Mouse (Mus musculus) hindbrain, embryonic 14.5 days (tissue): ENCODE measurements around the gene Plau. TPM values are rescaled to one million over a fixed set of nuclear protein-coding genes. Genes with fewer than 3 reads are reported as not detected.
A peak's percentile ranks its signal among the peaks of the same experiment; 100 is the strongest.

ENCODE experiments used
- ATAC-seq: fragments of 200-750 bp; cut with Nextera tagmentation; 2 replicates; pipeline ENCODE4 v1.8.0; 2017; ENCODE audit warnings: moderate number of reproducible peaks, mild to moderate bottlenecking, moderate TSS enrichment, moderate library complexity; ENCODE audit not compliant: low FRiP score
- DNase-seq: peaks from one replicate; pipeline ENCODE4 v3.0.0-alpha.2; 2015; ENCODE audit warnings: low spot score
- H3K27ac ChIP-seq: fragments of 300-500 bp; sonication (generic); 2 replicates; pipeline ENCODE4 v1.5.1; 2014; ENCODE audit warnings: mild to moderate bottlenecking, moderate library complexity
- H3K27me3 ChIP-seq: fragments of 300-500 bp; sonication (generic); 2 replicates; pipeline ENCODE4 v1.6.1; 2014; ENCODE audit warnings: mild to moderate bottlenecking, low read length, mixed read lengths; ENCODE audit not compliant: control insufficient read depth, insufficient read depth
- H3K36me3 ChIP-seq: fragments of 300-500 bp; sonication (generic); replicated peaks from 2 replicates; pipeline ENCODE4 v1.6.1; 2014; ENCODE audit not compliant: control insufficient read depth, insufficient read depth
- H3K4me1 ChIP-seq: fragments of 300-500 bp; sonication (generic); replicated peaks from 2 replicates; pipeline ENCODE4 v1.6.1; 2014; ENCODE audit warnings: antibody characterized with exemption, low read length, mixed read lengths; ENCODE audit not compliant: control insufficient read depth, insufficient read depth
- H3K4me2 ChIP-seq: fragments of 300-500 bp; sonication (generic); replicated peaks from 2 replicates; pipeline ENCODE4 v1.6.1; 2014; ENCODE audit warnings: mild to moderate bottlenecking, moderate library complexity
- H3K4me3 ChIP-seq: fragments of 300-500 bp; sonication (generic); replicated peaks from 2 replicates; pipeline ENCODE4 v1.5.1; 2014; ENCODE audit warnings: mild to moderate bottlenecking, low read length
- H3K9ac ChIP-seq: fragments of 300-500 bp; sonication (generic); 2 replicates; pipeline ENCODE4 v1.6.1; 2014
- H3K9me3 ChIP-seq: fragments of 300-500 bp; sonication (generic); 2 replicates; pipeline ENCODE4 v1.6.1; 2016; ENCODE audit warnings: low read length; ENCODE audit not compliant: control insufficient read depth
- WGBS: fragments of 180-500 bp; shearing (Covaris S2); extraction: QIAGEN DNeasy Blood & Tissue Kit; methylation state at CpG from one replicate; pipeline ENCODE4 v1.1.7; 2014; 5-methylcytosine and 5-hydroxymethylcytosine counted together
- polyA plus RNA-seq: library from polyadenylated mRNA; unstranded; fragments of >200 nt; fragmentation: Nextera tagmentation; extraction: Ambion mirVana; gene quantifications from 2 replicates; pipeline ENCODE4 v1.2.1, GENCODE M21; 2014

Gene Plau
- polyA plus RNA-seq, 1 experiment from 2014 or later: 0.27 TPM

GRCm38 (mm10) chr14:20793758-20794531 is 42.5 kb upstream of the Plau start, which contains the start of gene Camk2g:
Gene Camk2g (minus strand): TSS chr14:20794088.
- peak; percentile 89 for ATAC-seq
- peaks cover 23% of the 10 kb centered on the region for H3K36me3 ChIP-seq
- WGBS: under 1% methylated on average over 35 of the region's 76 CpGs
- DNase-seq: peak; percentile 73
- no peaks in the 10 kb centered on the region for H3K27me3 ChIP-seq
- H3K9ac ChIP-seq: peak within 1 kb of the TSS; percentile 87
- peak within 1 kb of the TSS; percentile 85 for H3K27ac ChIP-seq
- H3K9me3 ChIP-seq: no peaks in the 10 kb centered on the region
- peak within 1 kb of the TSS; percentile 91 for H3K4me3 ChIP-seq
- H3K4me1 ChIP-seq: peaks cover 35% of the 10 kb centered on the region
- H3K4me2 ChIP-seq: peak within 1 kb of the TSS; percentile 84

- peak overlapping the region; percentile 84 for H3K4me2 ChIP-seq
- peak overlapping the region; percentile 87 for H3K9ac ChIP-seq
- H3K36me3 ChIP-seq: peaks cover 18% of the 10 kb centered on the region
- H3K27ac ChIP-seq: 0 out of 2 replicates have a peak overlapping the region, but pooled peaks have one; percentile 20
- H3K4me3 ChIP-seq: peak overlapping the region; percentile 91
- H3K4me1 ChIP-seq: peaks cover 35% of the 10 kb centered on the region
- 12% methylated on average over 9 of the region's 9 CpGs for WGBS
- H3K27me3 ChIP-seq: no peaks in the 10 kb centered on the region
- ATAC-seq: no peak
- H3K9me3 ChIP-seq: no peaks in the 10 kb centered on the region
- no peak for DNase-seq
Measured at GRCm38 (mm10) chr14:20794589-20794988, 41.9 kb upstream of the Plau start.

- 35% methylated on average over 8 of the region's 9 CpGs for WGBS
- H3K9me3 ChIP-seq: no peaks in the 10 kb centered on the region
- peaks cover 35% of the 10 kb centered on the region for H3K4me1 ChIP-seq
- no peak for DNase-seq
- H3K9ac ChIP-seq: 0 out of 2 replicates have a peak overlapping the region, but pooled peaks have one; percentile 8
- H3K4me2 ChIP-seq: no peak overlapping the region
- peaks cover 13% of the 10 kb centered on the region for H3K36me3 ChIP-seq
- H3K27me3 ChIP-seq: no peaks in the 10 kb centered on the region
- no peak overlapping the region for H3K27ac ChIP-seq
- ATAC-seq: no peak
- no peak overlapping the region for H3K4me3 ChIP-seq
Measured at GRCm38 (mm10) chr14:20795423-20796152, 40.9 kb upstream of the Plau start.

GRCm38 (mm10) chr14:20796170-20796569 is 40.3 kb upstream of the Plau start:
- 62% methylated on average over 8 of the region's 8 CpGs for WGBS
- no peak overlapping the region for H3K27ac ChIP-seq

GRCm38 (mm10) chr14:20796643-20797042 is 39.8 kb upstream of the Plau start:
- H3K4me2 ChIP-seq: no peak overlapping the region; the same call in 1 of the 2 replicates
- H3K9ac ChIP-seq: no peak overlapping the region
- H3K4me3 ChIP-seq: no peak overlapping the region
- peaks cover 2% of the 10 kb centered on the region; the same call in 1 of the 2 replicates for H3K36me3 ChIP-seq
- 18% methylated on average over 8 of the region's 8 CpGs for WGBS
- H3K4me1 ChIP-seq: peaks cover 30% of the 10 kb centered on the region
- H3K9me3 ChIP-seq: no peaks in the 10 kb centered on the region
- H3K27me3 ChIP-seq: no peaks in the 10 kb centered on the region
- peak; percentile 28; the same call in 1 of the 2 replicates for ATAC-seq
- no peak overlapping the region for H3K27ac ChIP-seq
- no peak for DNase-seq

More at GRCm38 (mm10) chr14:20796170-20796569, 40.3 kb upstream of the Plau start:
- Histone ChIP-seq H3K4me2 (no peak overlapping the region), H3K36me3 (peaks cover 7% of the 10 kb centered on the region; the same call in 1 of the 2 replicates), H3K9me3 (no peaks in the 10 kb centered on the region), H3K27me3 (no peaks in the 10 kb centered on the region), H3K4me1 (peaks cover 35% of the 10 kb centered on the region), H3K4me3 (no peak overlapping the region), H3K9ac (0 out of 2 replicates have a peak overlapping the region, but pooled peaks have one; percentile 8)
- no peak for ATAC-seq
- DNase-seq: no peak

GRCm38 (mm10) chr14:20798300-20798699 is 38.2 kb upstream of the Plau start:
- Histone ChIP-seq H3K27me3 (no peaks in the 10 kb centered on the region), H3K4me2 (no peak overlapping the region), H3K4me3 (no peak overlapping the region), H3K36me3 (no peaks in the 10 kb centered on the region), H3K9ac (no peak overlapping the region), H3K27ac (no peak overlapping the region), H3K9me3 (no peaks in the 10 kb centered on the region), H3K4me1 (peaks cover 19% of the 10 kb centered on the region)
- 87% methylated on average over 6 of the region's 6 CpGs for WGBS
- ATAC-seq (no peak), DNase-seq (no peak)

- 6% methylated on average over 7 of the region's 7 CpGs for WGBS
- no peaks in the 10 kb centered on the region for H3K9me3 ChIP-seq
- H3K4me3 ChIP-seq: no peak overlapping the region
- H3K4me1 ChIP-seq: peaks cover 19% of the 10 kb centered on the region
- H3K27me3 ChIP-seq: no peaks in the 10 kb centered on the region
- no peak overlapping the region for H3K27ac ChIP-seq
- H3K4me2 ChIP-seq: no peak overlapping the region
- ATAC-seq (no peak), DNase-seq (peak; percentile 71)
- no peak overlapping the region for H3K9ac ChIP-seq
- no peaks in the 10 kb centered on the region for H3K36me3 ChIP-seq
Measured at GRCm38 (mm10) chr14:20798761-20799160, 37.7 kb upstream of the Plau start.

GRCm38 (mm10) chr14:20802926-20803605 is 33.4 kb upstream of the Plau start:
- no peak overlapping the region for H3K9ac ChIP-seq
- H3K4me1 ChIP-seq: no peaks in the 10 kb centered on the region
- no peaks in the 10 kb centered on the region for H3K9me3 ChIP-seq
- H3K27ac ChIP-seq: no peak overlapping the region
- H3K4me3 ChIP-seq: no peak overlapping the region
- no peaks in the 10 kb centered on the region for H3K36me3 ChIP-seq
- no peak for ATAC-seq
- WGBS: 43% methylated on average over 2 of the region's 2 CpGs
- DNase-seq: no peak
- no peaks in the 10 kb centered on the region for H3K27me3 ChIP-seq
- H3K4me2 ChIP-seq: no peak overlapping the region

GRCm38 (mm10) chr14:20803606-20803938 is 32.9 kb upstream of the Plau start:
- H3K27ac ChIP-seq: no peak overlapping the region
- WGBS: 5% methylated on average over 7 of the region's 7 CpGs
- H3K4me1 ChIP-seq: no peaks in the 10 kb centered on the region
- H3K4me2 ChIP-seq: no peak overlapping the region
- H3K27me3 ChIP-seq: no peaks in the 10 kb centered on the region
- no peaks in the 10 kb centered on the region for H3K9me3 ChIP-seq
- no peak overlapping the region for H3K9ac ChIP-seq
- H3K4me3 ChIP-seq: no peak overlapping the region
- H3K36me3 ChIP-seq: no peaks in the 10 kb centered on the region
- DNase-seq (peak; percentile 83), ATAC-seq (peak; percentile 76)
